Mouse (Mus musculus): ENCODE measurements around the gene Bfsp2. TPM values are rescaled to one million over a fixed set of nuclear protein-coding genes. Genes with fewer than 3 reads are reported as not detected.
"Not testable (repeated sequence)": the region's sequence is repeated elsewhere in the genome, so short reads cannot be mapped to it uniquely, and the experiment has no call there.

The Bfsp2 gene
- polyA plus RNA-seq, 1 experiment from 2014 or later, result 0.62 TPM

GRCm38 (mm10) chr9:103423951-103424350, 56.3 kb downstream of the Bfsp2 start:
- no peak overlapping the region for H3K4me2 ChIP-seq (replicated peaks)
- no peak overlapping the region for H3K27ac ChIP-seq
- no peak for ATAC-seq (ENCODE audit: low FRiP score, low read depth)
- H3K36me3 ChIP-seq, result no peaks in the 10 kb centered on the region
- H3K27me3 ChIP-seq (replicated peaks), result no peaks in the 10 kb centered on the region
- no peak overlapping the region for H3K4me3 ChIP-seq
- H3K4me1 ChIP-seq, result no peaks in the 10 kb centered on the region; the same call in 1 of the 2 replicates
- no peaks in the 10 kb centered on the region for H3K9me3 ChIP-seq
- no peak overlapping the region for H3K9ac ChIP-seq
- WGBS, result 79% methylated on average over 8 of the region's 8 CpGs

GRCm38 (mm10) chr9:103423384-103423783, 56.8 kb downstream of the Bfsp2 start:
- H3K4me3 ChIP-seq, result no peak overlapping the region
- 82% methylated on average over 7 of the region's 7 CpGs for WGBS
- no peak overlapping the region for H3K4me2 ChIP-seq (replicated peaks)
- no peaks in the 10 kb centered on the region for H3K36me3 ChIP-seq
- no peak overlapping the region for H3K9ac ChIP-seq
- H3K27ac ChIP-seq, result no peak overlapping the region
- no peaks in the 10 kb centered on the region for H3K27me3 ChIP-seq (replicated peaks)
- H3K9me3 ChIP-seq, result no peaks in the 10 kb centered on the region
- no peaks in the 10 kb centered on the region; the same call in 1 of the 2 replicates for H3K4me1 ChIP-seq
- ATAC-seq (ENCODE audit: low FRiP score, low read depth), result no peak

GRCm38 (mm10) chr9:103422847-103423246, 57.4 kb downstream of the Bfsp2 start:
- Histone ChIP-seq H3K9me3 (no peaks in the 10 kb centered on the region), H3K4me3 (no peak overlapping the region), H3K27me3 (replicated peaks) (no peaks in the 10 kb centered on the region), H3K36me3 (no peaks in the 10 kb centered on the region), H3K4me2 (replicated peaks) (no peak overlapping the region), H3K4me1 (no peaks in the 10 kb centered on the region; the same call in 1 of the 2 replicates), H3K27ac (no peak overlapping the region), H3K9ac (no peak overlapping the region)
- WGBS, result 62% methylated on average over 18 of the region's 18 CpGs
- no peak for ATAC-seq (ENCODE audit: low FRiP score, low read depth)

- Histone ChIP-seq H3K9me3 (no peaks in the 10 kb centered on the region), H3K36me3 (no peaks in the 10 kb centered on the region), H3K27me3 (replicated peaks) (no peaks in the 10 kb centered on the region), H3K27ac (no peak overlapping the region), H3K9ac (no peak overlapping the region), H3K4me2 (replicated peaks) (no peak overlapping the region), H3K4me3 (no peak overlapping the region), H3K4me1 (no peaks in the 10 kb centered on the region; the same call in 1 of the 2 replicates)
- WGBS, result 63% methylated on average over 3 of the region's 3 CpGs
- no peak for ATAC-seq (ENCODE audit: low FRiP score, low read depth)
Observed at GRCm38 (mm10) chr9:103420844-103421243, 59.4 kb downstream of the Bfsp2 start.

- no peaks in the 10 kb centered on the region; the same call in 1 of the 2 replicates for H3K4me1 ChIP-seq
- no peak overlapping the region for H3K4me2 ChIP-seq (replicated peaks)
- no peak overlapping the region for H3K9ac ChIP-seq
- H3K27me3 ChIP-seq (replicated peaks), result no peaks in the 10 kb centered on the region
- WGBS, result 87% methylated on average over 2 of the region's 2 CpGs
- H3K4me3 ChIP-seq, result no peak overlapping the region
- no peak overlapping the region for H3K27ac ChIP-seq
- H3K9me3 ChIP-seq, result no peaks in the 10 kb centered on the region
- no peaks in the 10 kb centered on the region for H3K36me3 ChIP-seq
- ATAC-seq (ENCODE audit: low FRiP score, low read depth), result no peak
Observed at GRCm38 (mm10) chr9:103418786-103419185, 61.4 kb downstream of the Bfsp2 start.

GRCm38 (mm10) chr9:103418267-103418666, 62.0 kb downstream of the Bfsp2 start:
- H3K27ac ChIP-seq; H3K27me3 ChIP-seq (replicated peaks); ATAC-seq (ENCODE audit: low FRiP score, low read depth); H3K36me3 ChIP-seq; H3K4me2 ChIP-seq (replicated peaks); H3K9me3 ChIP-seq; H3K9ac ChIP-seq; H3K4me3 ChIP-seq; H3K4me1 ChIP-seq: not testable (repeated sequence)
- WGBS, result 100% methylated on average over 1 of the region's 1 CpGs

- H3K4me1 ChIP-seq, result peaks cover 3% of the 10 kb centered on the region; the same call in 1 of the 2 replicates
- no peaks in the 10 kb centered on the region for H3K9me3 ChIP-seq
- H3K27ac ChIP-seq, result no peak overlapping the region
- H3K4me2 ChIP-seq (replicated peaks), result no peak overlapping the region
- no peaks in the 10 kb centered on the region for H3K36me3 ChIP-seq
- no peak overlapping the region for H3K4me3 ChIP-seq
- H3K9ac ChIP-seq, result no peak overlapping the region
- ATAC-seq (ENCODE audit: low FRiP score, low read depth), result no peak
- 42% methylated on average over 9 of the region's 9 CpGs for WGBS
- no peaks in the 10 kb centered on the region for H3K27me3 ChIP-seq (replicated peaks)
Observed at GRCm38 (mm10) chr9:103413457-103413856, 66.8 kb downstream of the Bfsp2 start.

GRCm38 (mm10) chr9:103409119-103409518, 71.1 kb downstream of the Bfsp2 start:
- H3K27ac ChIP-seq, result no peak overlapping the region
- H3K36me3 ChIP-seq, result no peaks in the 10 kb centered on the region
- H3K4me3 ChIP-seq, result no peak overlapping the region
- H3K27me3 ChIP-seq (replicated peaks), result no peaks in the 10 kb centered on the region
- ATAC-seq (ENCODE audit: low FRiP score, low read depth), result no peak
- H3K9ac ChIP-seq, result no peak overlapping the region
- H3K4me2 ChIP-seq (replicated peaks), result no peak overlapping the region
- 67% methylated on average over 2 of the region's 2 CpGs for WGBS
- no peaks in the 10 kb centered on the region for H3K9me3 ChIP-seq
- peaks cover 3% of the 10 kb centered on the region; the same call in 1 of the 2 replicates for H3K4me1 ChIP-seq

- no peak overlapping the region for H3K9ac ChIP-seq
- 61% methylated on average over 4 of the region's 4 CpGs for WGBS
Observed at GRCm38 (mm10) chr9:103408136-103408777, 72.0 kb downstream of the Bfsp2 start.

GRCm38 (mm10) chr9:103403331-103403973, 76.8 kb downstream of the Bfsp2 start:
- H3K9ac ChIP-seq, result no peak overlapping the region
- no peaks in the 10 kb centered on the region for H3K36me3 ChIP-seq
- H3K27me3 ChIP-seq (replicated peaks), result no peaks in the 10 kb centered on the region
- H3K27ac ChIP-seq, result no peak overlapping the region
- H3K4me2 ChIP-seq (replicated peaks), result no peak overlapping the region
- ATAC-seq (ENCODE audit: low FRiP score, low read depth), result no peak
- H3K9me3 ChIP-seq, result peaks cover 13% of the 10 kb centered on the region
- no peaks in the 10 kb centered on the region for H3K4me1 ChIP-seq
- no peak overlapping the region for H3K4me3 ChIP-seq
- WGBS, result 74% methylated on average over 4 of the region's 4 CpGs

More at GRCm38 (mm10) chr9:103408136-103408777, 72.0 kb downstream of the Bfsp2 start:
- ATAC-seq (ENCODE audit: low FRiP score, low read depth), result no peak
- Histone ChIP-seq H3K36me3 (no peaks in the 10 kb centered on the region), H3K27me3 (replicated peaks) (no peaks in the 10 kb centered on the region), H3K4me1 (no peaks in the 10 kb centered on the region), H3K9me3 (no peaks in the 10 kb centered on the region), H3K27ac (no peak overlapping the region), H3K4me3 (no peak overlapping the region), H3K4me2 (replicated peaks) (no peak overlapping the region)

- H3K36me3 ChIP-seq, result no peaks in the 10 kb centered on the region
- no peak overlapping the region for H3K27ac ChIP-seq
- no peaks in the 10 kb centered on the region for H3K4me1 ChIP-seq
- H3K27me3 ChIP-seq (replicated peaks), result no peaks in the 10 kb centered on the region
- H3K4me3 ChIP-seq, result no peak overlapping the region
- ATAC-seq (ENCODE audit: low FRiP score, low read depth), result no peak
- H3K9ac ChIP-seq, result no peak overlapping the region
- no peak overlapping the region for H3K4me2 ChIP-seq (replicated peaks)
- H3K9me3 ChIP-seq, result peaks cover 13% of the 10 kb centered on the region
- WGBS, result 61% methylated on average over 21 of the region's 21 CpGs
Observed at GRCm38 (mm10) chr9:103398509-103399157, 81.6 kb downstream of the Bfsp2 start.

- Histone ChIP-seq H3K27ac (no peak overlapping the region), H3K4me2 (replicated peaks) (no peak overlapping the region), H3K9me3 (no peaks in the 10 kb centered on the region), H3K36me3 (no peaks in the 10 kb centered on the region), H3K9ac (no peak overlapping the region), H3K4me1 (no peaks in the 10 kb centered on the region), H3K27me3 (replicated peaks) (no peaks in the 10 kb centered on the region), H3K4me3 (no peak overlapping the region)
- 93% methylated on average over 11 of the region's 11 CpGs for WGBS
- no peak for ATAC-seq (ENCODE audit: low FRiP score, low read depth)
Observed at GRCm38 (mm10) chr9:103393256-103393655, 87.0 kb downstream of the Bfsp2 start.

All from neural tube, embryonic 12.5 days (tissue).